Mouse (Mus musculus) stomach, embryonic 15.5 days (tissue): ENCODE measurements at regions not wholly inside any gene's neighbourhood (a gene's known extent, or its start where the extent isn't known, plus 50 kb on each side); places are given as distances from the start of the nearest gene placed in this dataset.

Experiments
- ATAC-seq: fragments of 200-750 bp; cut with Nextera tagmentation; 2 replicates; pipeline ENCODE4 v1.8.0; 2017; ENCODE audit warnings: low read depth, moderate number of reproducible peaks, moderate TSS enrichment; ENCODE audit not compliant: insufficient read depth, low FRiP score
- H3K27ac ChIP-seq: fragments of 300-500 bp; sonication (generic); 2 replicates; pipeline ENCODE4 v1.5.1; 2015; ENCODE audit warnings: mild to moderate bottlenecking, inconsistent platforms
- H3K27me3 ChIP-seq: fragments of 300-500 bp; sonication (generic); replicated peaks from 2 replicates; pipeline ENCODE4 v1.6.1; 2015; ENCODE audit warnings: inconsistent platforms
- H3K36me3 ChIP-seq: fragments of 300-500 bp; sonication (generic); 2 replicates; pipeline ENCODE4 v1.6.1; 2015; ENCODE audit warnings: inconsistent platforms
- H3K4me1 ChIP-seq: fragments of 300-500 bp; sonication (generic); 2 replicates; pipeline ENCODE4 v1.6.1; 2015; ENCODE audit warnings: inconsistent platforms
- H3K4me2 ChIP-seq: fragments of 300-500 bp; sonication (generic); 2 replicates; pipeline ENCODE4 v1.6.1; 2015; ENCODE audit warnings: mild to moderate bottlenecking, inconsistent platforms
- H3K4me3 ChIP-seq: fragments of 300-500 bp; sonication (generic); replicated peaks from 2 replicates; pipeline ENCODE4 v1.5.1; 2015; ENCODE audit warnings: inconsistent platforms
- H3K9ac ChIP-seq: fragments of 300-500 bp; sonication (generic); 2 replicates; pipeline ENCODE4 v1.6.1; 2015; ENCODE audit warnings: inconsistent platforms
- H3K9me3 ChIP-seq: fragments of 300-500 bp; sonication (generic); 2 replicates; pipeline ENCODE4 v1.6.1; 2016; ENCODE audit warnings: inconsistent platforms
- WGBS: fragments of 180-500 bp; shearing (Covaris S2); methylation state at CpG from one replicate; pipeline ENCODE4 v1.1.7; 2015; 5-methylcytosine and 5-hydroxymethylcytosine counted together

DNA sequence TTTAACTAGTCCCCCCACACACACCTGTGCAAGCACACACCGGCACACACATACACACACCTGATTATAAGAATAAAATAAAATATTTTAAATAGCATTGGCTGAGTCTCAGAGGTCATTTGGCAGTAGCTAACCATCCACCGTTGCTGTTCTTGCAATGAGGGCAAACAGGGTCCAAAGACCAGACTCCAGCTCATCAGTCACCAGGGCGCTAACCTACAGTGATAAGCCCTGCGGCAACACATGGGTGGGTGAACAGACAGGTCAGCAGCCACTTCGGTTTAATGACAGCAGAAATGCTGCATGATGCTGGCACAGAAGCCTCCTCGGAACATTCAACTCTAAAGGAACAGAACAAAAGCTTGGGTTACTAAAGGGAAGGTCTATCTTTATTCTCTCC is 54.9 kb downstream of the Tas2r134 start:
- H3K4me1 ChIP-seq = no peaks in the 10 kb centered on the region
- no peaks in the 10 kb centered on the region for H3K27me3 ChIP-seq
- no peak overlapping the region for H3K9ac ChIP-seq
- no peak overlapping the region for H3K4me3 ChIP-seq
- H3K9me3 ChIP-seq = no peaks in the 10 kb centered on the region
- no peak overlapping the region for H3K4me2 ChIP-seq
- no peaks in the 10 kb centered on the region for H3K36me3 ChIP-seq
- 51% methylated on average over 6 of the region's 6 CpGs for WGBS
- no peak for ATAC-seq
- no peak overlapping the region for H3K27ac ChIP-seq

DNA sequence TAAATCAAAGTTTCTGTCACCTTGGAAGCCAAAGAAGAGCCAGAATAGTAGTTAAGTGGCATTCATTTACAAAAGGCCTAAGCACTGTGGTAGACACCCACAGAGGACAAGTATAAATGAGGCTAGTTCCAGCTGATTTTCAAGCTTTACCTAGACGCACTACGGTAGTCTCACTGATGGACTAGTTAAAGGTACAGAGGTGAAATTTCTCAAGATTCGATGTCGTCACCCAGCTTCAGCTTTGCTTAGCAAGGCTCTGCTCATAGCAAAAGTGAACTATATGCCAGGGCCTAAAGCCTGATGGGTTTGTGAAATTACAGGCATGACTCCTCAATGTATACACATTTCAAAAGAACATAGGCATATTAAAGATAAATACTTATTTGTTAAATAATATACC is 55.4 kb downstream of the Tas2r134 start:
- WGBS = 66% methylated on average over 4 of the region's 4 CpGs
- no peak for ATAC-seq
- H3K4me3 ChIP-seq = no peak overlapping the region
- no peaks in the 10 kb centered on the region for H3K36me3 ChIP-seq
- H3K4me2 ChIP-seq = no peak overlapping the region
- no peak overlapping the region for H3K9ac ChIP-seq
- H3K27ac ChIP-seq = no peak overlapping the region
- no peaks in the 10 kb centered on the region for H3K9me3 ChIP-seq
- H3K27me3 ChIP-seq = no peaks in the 10 kb centered on the region
- no peaks in the 10 kb centered on the region for H3K4me1 ChIP-seq

DNA sequence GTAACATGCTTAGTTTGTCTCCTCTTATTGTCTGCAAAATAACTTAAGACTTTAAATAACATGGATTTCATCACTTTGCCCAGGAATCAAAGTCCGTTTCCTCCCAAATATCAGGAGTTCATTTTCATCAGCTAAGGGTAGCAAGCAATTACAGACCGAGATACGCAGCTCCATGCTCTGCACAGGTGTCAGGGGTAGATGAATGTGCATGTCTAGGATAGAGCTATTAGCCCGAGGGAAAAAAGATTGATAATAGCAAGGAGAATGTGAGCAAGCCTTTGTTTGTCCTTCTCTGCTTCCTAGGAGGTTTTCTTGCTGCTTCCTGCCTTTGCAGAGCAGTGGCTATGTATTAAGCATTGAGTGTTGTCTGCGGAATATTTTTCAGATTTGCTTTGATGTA is 77.8 kb downstream of the Tas2r134 start:
- Histone ChIP-seq H3K36me3 (no peaks in the 10 kb centered on the region), H3K27me3 (no peaks in the 10 kb centered on the region), H3K4me3 (no peak overlapping the region), H3K4me1 (no peaks in the 10 kb centered on the region), H3K9me3 (no peaks in the 10 kb centered on the region), H3K4me2 (no peak overlapping the region), H3K9ac (no peak overlapping the region), H3K27ac (no peak overlapping the region)
- no peak for ATAC-seq
- WGBS = 35% methylated on average over 5 of the region's 5 CpGs

DNA sequence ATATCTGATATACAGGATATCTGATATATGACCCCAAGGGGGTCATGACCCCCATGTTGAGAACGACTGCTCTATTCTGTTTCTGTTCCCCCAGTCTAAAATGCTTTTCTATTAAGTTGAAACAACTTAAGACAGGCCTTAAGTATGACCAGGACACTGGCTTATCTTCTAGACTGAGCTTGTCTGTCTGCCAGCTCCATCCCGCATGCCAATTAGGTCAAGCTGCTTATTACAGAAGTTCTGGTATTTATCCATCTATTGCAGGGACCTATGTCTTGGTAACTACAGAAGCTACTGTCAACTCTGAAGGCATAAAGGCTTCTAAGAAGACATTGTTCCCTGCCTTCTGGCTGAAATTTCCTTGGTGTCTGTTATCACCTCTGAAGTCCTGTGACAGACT is 81.4 kb downstream of the Tas2r134 start:
- H3K36me3 ChIP-seq = no peaks in the 10 kb centered on the region
- ATAC-seq = no peak
- H3K9me3 ChIP-seq = no peaks in the 10 kb centered on the region
- no peak overlapping the region for H3K4me2 ChIP-seq
- no peaks in the 10 kb centered on the region for H3K27me3 ChIP-seq
- H3K9ac ChIP-seq = no peak overlapping the region
- H3K4me3 ChIP-seq = no peak overlapping the region
- H3K27ac ChIP-seq = no peak overlapping the region
- H3K4me1 ChIP-seq = no peaks in the 10 kb centered on the region
- 65% methylated on average over 2 of the region's 2 CpGs for WGBS

DNA sequence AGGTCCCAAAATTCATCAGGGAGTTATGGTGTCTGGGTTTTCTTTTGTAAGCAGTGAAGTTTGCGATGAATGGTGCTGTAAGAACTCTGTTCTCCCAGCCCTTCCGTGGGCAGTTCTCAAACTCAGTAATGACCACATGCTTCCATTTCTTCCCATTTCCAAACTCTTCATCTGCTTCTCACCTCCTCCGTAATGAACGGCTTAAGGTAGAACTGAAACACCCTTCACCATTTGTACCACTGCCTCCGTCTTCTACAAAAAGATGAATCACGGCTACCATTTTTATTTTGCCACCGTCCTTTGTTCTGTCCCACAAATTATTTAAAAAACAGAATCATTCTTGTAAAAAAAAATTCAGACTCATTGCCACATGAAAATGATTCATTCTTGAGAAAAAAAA is 85.3 kb downstream of the Tas2r134 start:
- H3K27me3 ChIP-seq = no peaks in the 10 kb centered on the region
- H3K9ac ChIP-seq = no peak overlapping the region
- no peak overlapping the region for H3K4me3 ChIP-seq
- no peaks in the 10 kb centered on the region for H3K9me3 ChIP-seq
- H3K4me2 ChIP-seq = no peak overlapping the region
- 90% methylated on average over 7 of the region's 7 CpGs for WGBS
- H3K4me1 ChIP-seq = no peaks in the 10 kb centered on the region
- no peaks in the 10 kb centered on the region for H3K36me3 ChIP-seq
- no peak overlapping the region for H3K27ac ChIP-seq
- no peak for ATAC-seq

DNA sequence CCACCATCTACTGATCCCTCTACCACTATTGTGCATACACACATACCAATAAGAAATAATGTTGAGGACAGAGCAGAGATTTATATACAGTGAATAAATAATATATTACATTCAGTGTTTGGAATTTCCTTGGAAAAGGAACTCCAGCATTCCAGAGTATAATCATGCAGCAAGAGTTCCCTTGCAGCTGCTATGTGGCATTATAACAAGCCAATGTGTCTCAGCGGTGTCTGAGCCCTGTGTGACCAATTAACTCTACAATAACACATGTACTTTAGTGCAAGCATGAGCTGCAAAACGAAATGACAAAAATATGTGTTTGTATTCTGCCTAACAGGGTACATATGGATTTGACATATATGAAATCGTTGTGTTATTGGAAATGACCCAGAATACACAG is 103.5 kb downstream of the Tas2r134 start:
- no peak overlapping the region for H3K27ac ChIP-seq
- no peak for ATAC-seq
- H3K27me3 ChIP-seq = no peaks in the 10 kb centered on the region
- H3K4me1 ChIP-seq = no peaks in the 10 kb centered on the region
- no peak overlapping the region for H3K4me2 ChIP-seq
- WGBS = 74% methylated on average over 3 of the region's 3 CpGs
- no peaks in the 10 kb centered on the region for H3K9me3 ChIP-seq
- no peak overlapping the region for H3K9ac ChIP-seq
- H3K4me3 ChIP-seq = no peak overlapping the region
- no peaks in the 10 kb centered on the region for H3K36me3 ChIP-seq

DNA sequence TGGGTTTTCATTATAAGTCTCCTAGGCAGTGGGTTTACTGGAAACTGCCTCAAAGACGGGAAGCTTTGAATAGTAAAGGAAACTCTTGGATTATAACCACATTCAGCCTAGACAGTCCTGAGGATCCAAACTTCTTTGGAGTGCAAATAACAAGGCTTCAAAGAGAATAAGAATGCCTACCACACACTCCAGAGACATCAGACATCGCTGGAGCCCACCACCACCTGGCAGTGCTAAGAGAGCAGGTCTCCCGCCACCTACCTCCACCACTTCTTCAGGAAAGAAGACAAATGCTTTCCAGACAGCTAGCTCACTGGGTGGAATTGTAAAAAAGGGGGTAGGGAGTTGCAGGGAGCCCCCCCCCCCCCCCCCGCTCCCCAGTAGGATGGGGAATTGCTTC is 104.4 kb downstream of the Tas2r134 start:
- Histone ChIP-seq H3K4me2 (no peak overlapping the region), H3K9me3 (no peaks in the 10 kb centered on the region), H3K27ac (no peak overlapping the region), H3K9ac (no peak overlapping the region), H3K4me1 (0 out of 2 replicates have a peak, but pooled peaks cover 3% of the 10 kb centered on the region), H3K4me3 (no peak overlapping the region), H3K27me3 (no peaks in the 10 kb centered on the region), H3K36me3 (no peaks in the 10 kb centered on the region)
- 60% methylated on average over 4 of the region's 4 CpGs for WGBS
- no peak for ATAC-seq

DNA sequence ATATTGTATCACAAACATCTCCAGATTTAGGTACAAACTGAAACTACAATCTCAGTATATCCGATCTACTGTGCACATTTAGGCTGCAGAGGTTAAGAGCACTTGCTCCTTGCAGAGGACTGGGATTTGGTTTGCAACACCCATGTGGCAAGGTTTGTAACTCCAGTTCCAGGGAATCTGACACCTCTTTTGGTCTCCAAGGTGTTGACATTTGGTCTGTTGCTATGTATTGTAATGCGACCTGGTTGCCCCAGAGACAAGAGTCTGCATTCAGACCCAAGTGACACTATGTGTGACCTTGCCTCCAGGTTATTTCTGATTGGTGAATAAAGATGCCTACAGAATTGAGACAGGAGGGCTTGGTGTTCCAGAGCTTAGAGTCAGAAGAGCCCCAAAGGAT is 105.0 kb downstream of the Tas2r134 start:
- H3K9me3 ChIP-seq = no peaks in the 10 kb centered on the region
- 0 out of 2 replicates have a peak, but pooled peaks cover 3% of the 10 kb centered on the region for H3K4me1 ChIP-seq
- 55% methylated on average over 2 of the region's 2 CpGs for WGBS
- no peak overlapping the region for H3K9ac ChIP-seq
- H3K36me3 ChIP-seq = no peaks in the 10 kb centered on the region
- H3K27me3 ChIP-seq = no peaks in the 10 kb centered on the region
- no peak overlapping the region for H3K4me2 ChIP-seq
- no peak for ATAC-seq
- H3K4me3 ChIP-seq = no peak overlapping the region
- H3K27ac ChIP-seq = no peak overlapping the region

DNA sequence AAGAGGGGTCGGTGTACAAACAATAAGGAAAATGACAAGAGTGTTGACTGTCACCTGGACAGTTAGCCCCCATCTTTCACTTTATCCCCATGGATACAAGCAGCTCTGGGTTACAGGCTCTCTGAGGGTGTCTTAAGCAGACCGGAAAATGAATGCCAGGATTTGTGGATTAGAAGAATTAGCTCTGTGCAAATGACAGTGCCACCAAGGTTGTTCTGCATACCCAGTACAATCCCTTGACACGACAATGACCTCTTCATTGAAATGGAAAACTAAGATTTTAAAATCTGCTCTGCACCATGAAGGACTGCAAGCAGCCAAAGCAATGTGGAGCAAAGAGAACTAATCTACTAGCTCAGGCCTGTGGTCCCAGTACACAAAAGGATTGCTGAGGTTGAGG is 105.9 kb downstream of the Tas2r134 start:
- Histone ChIP-seq H3K9ac (no peak overlapping the region), H3K4me1 (0 out of 2 replicates have a peak, but pooled peaks cover 3% of the 10 kb centered on the region), H3K27ac (no peak overlapping the region), H3K27me3 (no peaks in the 10 kb centered on the region), H3K9me3 (no peaks in the 10 kb centered on the region), H3K4me3 (no peak overlapping the region), H3K4me2 (no peak overlapping the region), H3K36me3 (no peaks in the 10 kb centered on the region)
- ATAC-seq = no peak
- 79% methylated on average over 3 of the region's 3 CpGs for WGBS

DNA sequence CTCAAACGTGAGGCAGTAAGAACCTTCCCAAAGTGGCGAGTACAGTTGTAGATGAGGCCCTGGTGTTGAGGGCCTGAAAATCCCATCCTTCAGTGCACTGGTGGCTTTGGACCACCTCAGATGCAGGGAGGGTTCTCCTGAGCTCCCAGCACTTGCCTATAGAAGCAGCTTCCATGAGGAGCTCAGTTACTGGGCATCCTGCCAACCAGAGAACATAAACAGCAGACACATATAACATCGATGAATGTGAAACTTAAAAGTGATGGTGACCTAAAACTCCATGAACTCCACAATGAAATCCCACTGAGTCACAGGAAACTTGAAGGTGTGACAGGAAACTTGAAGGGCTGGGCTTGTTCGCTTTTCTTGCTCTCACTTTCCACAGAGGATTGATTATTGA is 109.1 kb downstream of the Tas2r134 start:
- whole genome bisulfite sequencing = 46% methylated on average over 4 of the region's 4 CpGs

DNA sequence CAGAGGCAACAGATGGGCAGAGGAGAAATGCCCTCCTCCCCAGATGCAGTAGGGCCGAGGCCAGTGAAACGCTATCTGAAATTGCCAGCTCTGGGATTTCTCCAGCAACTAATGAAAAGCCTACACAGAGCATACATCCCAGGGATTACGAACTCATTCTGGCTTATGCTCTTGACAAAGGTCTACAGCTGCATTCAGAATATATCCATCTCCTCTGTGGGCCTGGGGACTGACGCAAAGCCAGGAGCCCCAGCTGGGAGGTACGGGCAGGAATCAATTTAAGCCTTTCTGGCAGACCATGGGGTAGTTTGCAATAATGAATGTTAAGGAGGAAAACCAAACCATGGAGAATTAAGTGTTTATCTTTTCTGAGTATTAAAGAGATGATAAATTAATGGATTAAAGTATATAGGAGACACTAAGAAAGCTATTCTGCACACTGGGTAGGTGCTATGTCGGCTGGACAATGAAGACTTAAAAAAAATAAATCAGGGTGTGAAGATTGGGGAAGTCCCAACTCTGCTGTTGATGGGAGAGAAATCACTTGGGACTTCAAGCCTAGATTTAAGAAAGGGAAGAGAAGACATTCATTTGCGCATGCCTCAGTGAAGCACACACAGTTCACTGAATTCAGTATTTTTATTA is 120.5 kb downstream of the Tas2r134 start:
- no peak overlapping the region for H3K4me2 ChIP-seq
- H3K27me3 ChIP-seq = no peaks in the 10 kb centered on the region
- no peaks in the 10 kb centered on the region for H3K36me3 ChIP-seq
- no peaks in the 10 kb centered on the region for H3K4me1 ChIP-seq
- H3K27ac ChIP-seq = no peak overlapping the region
- H3K4me3 ChIP-seq = no peak overlapping the region
- WGBS = 75% methylated on average over 7 of the region's 7 CpGs
- no peak for ATAC-seq
- no peaks in the 10 kb centered on the region for H3K9me3 ChIP-seq
- no peak overlapping the region for H3K9ac ChIP-seq

More for the DNA sequence above, 109.1 kb downstream of the Tas2r134 start:
- no peaks in the 10 kb centered on the region for H3K36me3 ChIP-seq
- no peak overlapping the region for H3K27ac ChIP-seq
- H3K4me2 ChIP-seq = no peak overlapping the region
- no peak overlapping the region for H3K4me3 ChIP-seq
- H3K9me3 ChIP-seq = no peaks in the 10 kb centered on the region
- H3K4me1 ChIP-seq = 0 out of 2 replicates have a peak, but pooled peaks cover 3% of the 10 kb centered on the region
- H3K27me3 ChIP-seq = no peaks in the 10 kb centered on the region
- no peak for ATAC-seq
- no peak overlapping the region for H3K9ac ChIP-seq

DNA sequence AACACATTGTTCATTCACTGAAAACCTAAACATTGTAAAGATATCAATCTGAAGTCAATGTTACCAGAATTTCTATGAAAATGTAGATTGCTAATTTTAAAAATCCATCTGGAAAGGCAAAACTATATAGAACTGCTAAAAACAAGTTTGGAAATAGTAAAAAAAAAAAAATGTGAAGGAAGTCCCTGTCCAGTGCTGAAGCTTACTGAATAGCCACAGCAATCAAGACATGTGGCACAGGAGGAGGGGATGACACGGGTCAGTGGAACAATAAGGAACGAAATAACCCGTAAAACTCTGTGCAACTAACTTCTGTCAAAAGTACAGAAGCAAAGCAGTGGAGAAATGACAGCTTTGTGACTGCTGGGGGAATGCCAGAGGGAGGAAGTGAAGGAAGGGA is 121.9 kb downstream of the Tas2r134 start:
- Histone ChIP-seq H3K36me3 (no peaks in the 10 kb centered on the region), H3K4me1 (no peaks in the 10 kb centered on the region), H3K27me3 (no peaks in the 10 kb centered on the region), H3K4me2 (no peak overlapping the region), H3K9me3 (no peaks in the 10 kb centered on the region), H3K9ac (no peak overlapping the region), H3K27ac (no peak overlapping the region), H3K4me3 (no peak overlapping the region)
- WGBS = 63% methylated on average over 3 of the region's 3 CpGs
- ATAC-seq = no peak

DNA sequence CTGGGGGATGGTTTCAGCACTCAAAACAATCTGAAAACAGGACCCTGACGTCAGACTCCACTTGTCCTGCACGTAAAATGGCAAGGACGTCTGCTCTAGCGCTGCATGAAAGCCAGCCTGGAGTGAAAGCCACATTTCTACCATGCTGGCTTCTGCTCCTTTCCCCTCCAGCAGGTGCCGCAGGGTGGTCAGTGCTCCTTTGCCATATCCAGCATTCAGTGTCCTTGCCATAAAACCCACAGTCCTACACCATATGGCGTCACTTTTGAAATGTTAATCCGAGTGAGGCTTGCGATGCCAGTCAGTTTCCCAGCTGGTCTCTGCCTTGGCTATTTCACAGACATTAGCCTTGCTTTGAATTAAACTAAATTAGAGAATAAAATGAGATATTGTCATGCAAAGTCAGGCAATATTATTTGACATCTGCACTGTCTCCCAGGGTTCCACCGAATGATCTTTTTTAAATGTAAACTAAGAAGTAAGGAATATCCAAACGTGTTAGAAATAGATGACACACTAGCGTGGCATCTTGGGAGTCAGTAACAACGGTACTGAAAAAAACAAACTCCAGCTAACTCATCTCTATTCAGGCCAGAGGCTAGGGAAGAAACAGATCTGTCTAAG is 125.7 kb downstream of the Tas2r134 start:
- H3K4me3 ChIP-seq = no peak overlapping the region
- H3K27ac ChIP-seq = no peak overlapping the region
- ATAC-seq = no peak
- no peak overlapping the region for H3K4me2 ChIP-seq
- no peaks in the 10 kb centered on the region for H3K36me3 ChIP-seq
- H3K4me1 ChIP-seq = no peaks in the 10 kb centered on the region
- H3K27me3 ChIP-seq = no peaks in the 10 kb centered on the region
- no peak overlapping the region for H3K9ac ChIP-seq
- no peaks in the 10 kb centered on the region for H3K9me3 ChIP-seq
- WGBS = 59% methylated on average over 12 of the region's 12 CpGs
